8 mouse cellular contexts compared by ENCODE assay signal in genomic region chr12:109542011-109542410, GRCm38 (mm10). TPM values are rescaled to one million over a fixed set of nuclear protein-coding genes. Genes with fewer than 3 reads are reported as not detected.
DNase-seq lines count a peak whose midpoint lies in the region; ATAC-seq and TF ChIP-seq lines count a peak whose summit lies in the region.

No protein-coding gene starts in this region.

- TF ChIP-seq POLR2A in ES-Bruce4 (IDR thresholded peaks at IDR 0.05; ENCODE audit: insufficient read depth, low read length), result no peak

- peaks cover 59% of the 10 kb centered on the region for H3K9me3 ChIP-seq in heart, embryonic 13.5 days
- H3K9me3 ChIP-seq in ES-Bruce4 (replicated peaks; ENCODE audit: control insufficient read depth, insufficient read depth, low read length, poor library complexity, severe bottlenecking), result peaks cover 27% of the 10 kb centered on the region
- H3K9me3 ChIP-seq in hindbrain, embryonic 14.5 days (ENCODE audit: control insufficient read depth, low read length), result peaks cover 20% of the 10 kb centered on the region
- peaks cover 38% of the 10 kb centered on the region for H3K9me3 ChIP-seq in midbrain, embryonic 13.5 days

- no peak for DNase-seq in heart, postnatal 10 days
- DNase-seq in cerebellum, adult 9-10 months, result peak; percentile 64
- peak; percentile 61 for DNase-seq in hindbrain, embryonic 14.5 days (ENCODE audit: low spot score)
- DNase-seq in embryo, embryonic 10 days (ENCODE audit: low spot score), result no peak
- DNase-seq in embryo, embryonic 11 days, result no peak

- H3K36me3 ChIP-seq in heart, embryonic 13.5 days, result peaks cover 35% of the 10 kb centered on the region
- H3K36me3 ChIP-seq in ES-Bruce4 (ENCODE audit: control insufficient read depth, insufficient read depth, low read length, poor library complexity, severe bottlenecking), result no peaks in the 10 kb centered on the region
- H3K36me3 ChIP-seq in hindbrain, embryonic 14.5 days (replicated peaks; ENCODE audit: control insufficient read depth, insufficient read depth), result peaks cover 24% of the 10 kb centered on the region
- H3K36me3 ChIP-seq in midbrain, embryonic 13.5 days, result peaks cover 24% of the 10 kb centered on the region

- H3K4me1 ChIP-seq in heart, embryonic 13.5 days, result no peaks in the 10 kb centered on the region; the same call in 1 of the 2 replicates
- no peaks in the 10 kb centered on the region for H3K4me1 ChIP-seq in ES-Bruce4 (ENCODE audit: control insufficient read depth, insufficient read depth, low read length)
- H3K4me1 ChIP-seq in hindbrain, embryonic 14.5 days (replicated peaks; ENCODE audit: control insufficient read depth, insufficient read depth, low read length), result no peaks in the 10 kb centered on the region
- H3K4me1 ChIP-seq in midbrain, embryonic 13.5 days (replicated peaks), result peaks cover 17% of the 10 kb centered on the region

- H3K9ac ChIP-seq in heart, embryonic 13.5 days, result peak overlapping the region; percentile 86
- H3K9ac ChIP-seq in ES-Bruce4 (ENCODE audit: low read depth, poor library complexity, severe bottlenecking), result no peak overlapping the region
- peak overlapping the region; percentile 93 for H3K9ac ChIP-seq in hindbrain, embryonic 14.5 days
- peak overlapping the region; percentile 84 for H3K9ac ChIP-seq in midbrain, embryonic 13.5 days (replicated peaks)

- no peak for ATAC-seq in heart, embryonic 13.5 days (ENCODE audit: extremely low read depth, insufficient number of reproducible peaks, low FRiP score, low TSS enrichment)
- ATAC-seq in hindbrain, embryonic 14.5 days (ENCODE audit: low FRiP score), result no peak
- ATAC-seq in midbrain, embryonic 13.5 days, result no peak

- H3K4me3 ChIP-seq in heart, embryonic 13.5 days, result peak overlapping the region; percentile 60
- peak overlapping the region; percentile 29; the same call in 1 of the 2 replicates for H3K4me3 ChIP-seq in ES-Bruce4 (ENCODE audit: low read depth, low read length)
- H3K4me3 ChIP-seq in hindbrain, embryonic 14.5 days (replicated peaks; ENCODE audit: low read length), result peak overlapping the region; percentile 57
- peak overlapping the region; percentile 58 for H3K4me3 ChIP-seq in midbrain, embryonic 13.5 days (replicated peaks)

- WGBS in heart, embryonic 13.5 days, result 46% methylated on average over 14 of the region's 14 CpGs
- WGBS in hindbrain, embryonic 14.5 days, result 50% methylated on average over 14 of the region's 14 CpGs
- WGBS in midbrain, embryonic 13.5 days, result 39% methylated on average over 14 of the region's 14 CpGs

- no peak for TF ChIP-seq EP300 in ES-Bruce4 (IDR thresholded peaks at IDR 0.05; ENCODE audit: insufficient read depth, low read depth, low read length)

- H3K27me3 ChIP-seq in heart, embryonic 13.5 days (replicated peaks), result 0 out of 2 replicates have a peak, but pooled peaks cover 4% of the 10 kb centered on the region
- H3K27me3 ChIP-seq in ES-Bruce4 (ENCODE audit: control insufficient read depth, insufficient read depth, low read length, poor library complexity, severe bottlenecking), result no peaks in the 10 kb centered on the region
- H3K27me3 ChIP-seq in hindbrain, embryonic 14.5 days (ENCODE audit: control insufficient read depth, insufficient read depth, low read length), result no peaks in the 10 kb centered on the region
- 0 out of 2 replicates have a peak, but pooled peaks cover 7% of the 10 kb centered on the region for H3K27me3 ChIP-seq in midbrain, embryonic 13.5 days

- peak overlapping the region; percentile 54; the same call in 1 of the 2 replicates for H3K27ac ChIP-seq in heart, embryonic 13.5 days (replicated peaks)
- no peak overlapping the region for H3K27ac ChIP-seq in ES-Bruce4 (ENCODE audit: insufficient read depth, low read length)
- peak overlapping the region; percentile 90 for H3K27ac ChIP-seq in hindbrain, embryonic 14.5 days
- H3K27ac ChIP-seq in midbrain, embryonic 13.5 days, result peak overlapping the region; percentile 83

- peak overlapping the region; percentile 67 for H3K4me2 ChIP-seq in heart, embryonic 13.5 days
- H3K4me2 ChIP-seq in hindbrain, embryonic 14.5 days (replicated peaks), result peak overlapping the region; percentile 51
- peak overlapping the region; percentile 54 for H3K4me2 ChIP-seq in midbrain, embryonic 13.5 days (replicated peaks)

- intact Hi-C loops in heart, postnatal 10 days (cut with DNase I), result loop anchor here (5.0 kb wide), 1 partner anchor 105 kb away; no protein-coding TSS in a partner anchor

- no peak for TF ChIP-seq CTCF in ES-Bruce4 (IDR thresholded peaks at IDR 0.05; ENCODE audit: low read depth, low read length)

RNA-seq across cellular contexts. Expression of gene Rtl1, which starts 58.1 kb away (rescaled TPM):
- polyA plus RNA-seq in heart, embryonic 13.5 days (2015; fragmentation: Nextera tagmentation; extraction: Ambion mirVana), result 0.47 and 0.52 TPM in 2 replicates
- total RNA-seq in heart, postnatal 10 days (2021), result under 1 TPM; 0.14 to 0.42 TPM
- polyA plus RNA-seq in ES-Bruce4 (2011; ENCODE audit: insufficient read depth, insufficient read length, low read depth, missing spikeins), result not detected in 2 replicates
- 1.4 and 1.8 TPM in 2 replicates for polyA plus RNA-seq in hindbrain, embryonic 14.5 days (2014; fragmentation: Nextera tagmentation; extraction: Ambion mirVana)
- 1.5 and 1.6 TPM in 2 replicates for polyA plus RNA-seq in midbrain, embryonic 13.5 days (2015; fragmentation: Nextera tagmentation; extraction: Ambion mirVana)

Comparison
In these comparisons a context has a peak if more than half of its experiments do, and no peak if none do; other contexts are left out.
1. DNase-seq: peak in cerebellum, adult 9-10 months (single experiment) and hindbrain, embryonic 14.5 days (single experiment); none in heart, postnatal 10 days (0 of 2), embryo, embryonic 10 days (single experiment) and embryo, embryonic 11 days (single experiment).
2. Peak in every context shown above with its lines, with median percentiles within 50 percentile points of each other: H3K4me2 ChIP-seq and H3K4me3 ChIP-seq.